Mouse (Mus musculus) lung, adult 2 months (tissue): ENCODE measurements around the gene Cep135.

Experiments
- CTCF ChIP-seq: fragments of 200-500 bp; IDR thresholded peaks from 2 replicates; pipeline ENCODE4 v1.5.1; 2011; ENCODE audit warnings: mild to moderate bottlenecking, low read length, control low read depth; ENCODE audit not compliant: insufficient read depth
- POLR2A ChIP-seq: fragments of 200-500 bp; IDR thresholded peaks from 2 replicates; pipeline ENCODE4 v1.6.1; 2011; ENCODE audit warnings: low read depth, mild to moderate bottlenecking, control low read depth, low read length, borderline replicate concordance; ENCODE audit errors: extremely low read depth

DNA sequence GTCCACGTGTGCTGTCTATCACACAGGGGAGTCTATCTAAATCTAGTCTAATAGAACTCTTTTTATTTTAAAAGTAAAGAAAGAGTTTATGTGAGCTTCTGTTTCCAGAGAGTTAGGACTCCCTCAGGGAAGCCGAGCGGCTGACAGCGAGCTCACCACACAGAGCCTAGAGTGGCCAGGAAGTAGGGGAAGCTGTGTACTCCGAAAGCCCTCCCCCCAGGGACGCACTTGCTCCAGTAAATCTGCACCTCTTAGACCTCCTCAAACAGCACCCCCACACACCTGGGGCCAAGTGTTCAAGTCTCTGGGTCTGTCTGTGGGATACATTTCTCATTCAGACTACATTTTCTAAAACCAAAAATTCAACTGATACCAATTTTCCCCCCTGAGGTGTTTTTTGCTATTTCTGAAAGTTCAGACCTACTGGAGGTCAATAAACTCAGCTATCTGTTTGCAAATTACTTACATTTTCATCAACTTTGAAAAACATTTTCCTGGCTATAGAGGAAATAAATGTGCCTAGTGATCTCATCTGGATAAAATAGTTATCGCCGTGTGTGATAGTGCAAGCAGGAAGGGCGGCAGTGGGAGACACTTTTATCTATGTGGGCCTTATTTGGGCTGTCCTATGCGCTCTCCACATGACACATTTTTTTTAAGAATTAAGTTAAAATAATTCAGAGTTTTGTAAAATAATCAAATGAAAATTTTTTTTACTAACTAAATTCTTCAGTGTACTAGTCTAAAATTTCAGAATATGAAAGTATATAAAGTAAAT is 56.8 kb downstream of the Cep135 start:
- no peak for TF ChIP-seq POLR2A
- TF ChIP-seq CTCF, result no peak
